Mouse (Mus musculus): ENCODE data around the gene Ghdc. TPM values are rescaled to one million over a fixed set of nuclear protein-coding genes. Genes with fewer than 3 reads are reported as not detected.

Gene Ghdc
- polyA plus RNA-seq, 1 experiment from 2014 or later, result 2.4 TPM

Other genes starting within 250 kb of the Ghdc start
- 330 and 394 TPM in 2 replicates for gene Acly, start 243.0 kb downstream of the Ghdc start, polyA plus RNA-seq (2014; fragmentation: Nextera tagmentation; extraction: Ambion mirVana)
- 1.0 and 1.4 TPM in 2 replicates for gene Ttc25, start 225.3 kb downstream of the Ghdc start, polyA plus RNA-seq (2014; fragmentation: Nextera tagmentation; extraction: Ambion mirVana)
- 26.1 and 28.0 TPM in 2 replicates for gene Cnp, start 196.1 kb downstream of the Ghdc start, polyA plus RNA-seq (2014; fragmentation: Nextera tagmentation; extraction: Ambion mirVana)
- 112 and 115 TPM in 2 replicates for gene Nkiras2, start 151.7 kb downstream of the Ghdc start, polyA plus RNA-seq (2014; fragmentation: Nextera tagmentation; extraction: Ambion mirVana)
- gene Dnajc7, start 150.8 kb downstream of the Ghdc start, polyA plus RNA-seq (2014; fragmentation: Nextera tagmentation; extraction: Ambion mirVana), result 77.0 and 81.1 TPM in 2 replicates
- 0.32 TPM in 1 of 2 replicates, not detected in the other for gene Zfp385c, start 78.5 kb downstream of the Ghdc start, polyA plus RNA-seq (2014; fragmentation: Nextera tagmentation; extraction: Ambion mirVana)
- gene Dhx58, start 66.7 kb downstream of the Ghdc start, polyA plus RNA-seq (2014; fragmentation: Nextera tagmentation; extraction: Ambion mirVana), result 1.4 and 1.9 TPM in 2 replicates
- 61.3 and 66.4 TPM in 2 replicates for gene Kat2a, start 58.5 kb downstream of the Ghdc start, polyA plus RNA-seq (2014; fragmentation: Nextera tagmentation; extraction: Ambion mirVana)
- gene Hspb9, start 57.1 kb downstream of the Ghdc start, polyA plus RNA-seq (2014; fragmentation: Nextera tagmentation; extraction: Ambion mirVana), result not detected in 2 replicates
- gene Rab5c, start 32.7 kb downstream of the Ghdc start, polyA plus RNA-seq (2014; fragmentation: Nextera tagmentation; extraction: Ambion mirVana), result 58.8 and 63.3 TPM in 2 replicates
- 2.2 and 2.4 TPM in 2 replicates for gene Kcnh4, start 11.0 kb downstream of the Ghdc start, polyA plus RNA-seq (2014; fragmentation: Nextera tagmentation; extraction: Ambion mirVana)
- not detected in 2 replicates for gene Hcrt, start 8.0 kb downstream of the Ghdc start, polyA plus RNA-seq (2014; fragmentation: Nextera tagmentation; extraction: Ambion mirVana)
- 18.3 and 20.2 TPM in 2 replicates for gene Stat5b, start 79.8 kb upstream of the Ghdc start, polyA plus RNA-seq (2014; fragmentation: Nextera tagmentation; extraction: Ambion mirVana)
- gene Stat5a, start 88.4 kb upstream of the Ghdc start, polyA plus RNA-seq (2014; fragmentation: Nextera tagmentation; extraction: Ambion mirVana), result 1.3 and 1.9 TPM in 2 replicates
- gene Stat3, start 168.6 kb upstream of the Ghdc start, polyA plus RNA-seq (2014; fragmentation: Nextera tagmentation; extraction: Ambion mirVana), result 34.7 and 42.1 TPM in 2 replicates
- gene Cavin1, start 199.9 kb upstream of the Ghdc start, polyA plus RNA-seq (2014; fragmentation: Nextera tagmentation; extraction: Ambion mirVana), result 11.4 and 12.3 TPM in 2 replicates
- 50.2 and 54.1 TPM in 2 replicates for gene Atp6v0a1, start 238.5 kb upstream of the Ghdc start, polyA plus RNA-seq (2014; fragmentation: Nextera tagmentation; extraction: Ambion mirVana)